Mouse (Mus musculus): ENCODE data around the gene Hsd17b3.

DNA sequence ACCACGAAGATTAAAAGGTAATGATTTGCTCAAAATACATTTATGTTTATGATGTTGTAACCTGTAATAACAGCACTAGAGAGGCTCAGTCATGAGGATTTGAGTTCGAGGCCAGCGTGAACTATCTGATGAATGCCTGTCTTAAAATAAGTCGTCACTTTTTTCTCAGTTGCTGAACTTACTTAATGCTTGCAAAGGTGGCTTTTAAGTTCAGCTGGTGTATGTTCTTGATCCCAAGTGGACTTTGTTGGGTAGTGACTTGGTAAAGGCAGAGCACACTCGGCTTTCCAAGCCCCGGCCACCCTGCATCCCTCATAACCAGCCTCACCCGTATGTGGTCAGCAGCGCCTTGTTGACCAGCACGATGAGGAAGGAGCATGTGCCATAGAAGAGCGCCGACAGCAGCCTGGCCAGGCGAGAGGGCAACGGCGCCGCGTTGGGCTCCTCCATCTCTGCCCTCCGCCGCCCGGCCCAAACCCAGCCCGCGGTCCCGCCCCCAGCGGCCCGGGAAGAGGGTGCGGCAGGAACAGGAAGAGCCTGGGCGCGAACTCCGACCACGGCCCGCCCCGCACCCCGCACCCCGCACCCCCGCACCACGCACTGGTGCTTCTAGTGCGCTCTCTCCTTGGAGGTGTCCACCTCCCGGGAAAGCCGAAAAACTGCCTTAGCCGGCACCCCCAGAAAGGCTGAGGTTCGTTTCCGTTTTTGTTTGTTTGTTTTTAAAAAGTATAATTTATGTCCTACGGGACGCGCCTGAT is 40.0 kb upstream of the Hsd17b3 start, which contains the start of gene Slc35d2:
- TF ChIP-seq CTCF (IDR thresholded peaks at IDR 0.05; ENCODE audit: borderline replicate concordance, insufficient read depth, low read depth, low read length) (no peak), POLR2A (IDR thresholded peaks at IDR 0.05; ENCODE audit: borderline replicate concordance, insufficient read depth, low read length) (no peak)

Measured in cerebellum, adult 2 months (tissue).